Mouse (Mus musculus) liver, embryonic 11.5 days (tissue): ENCODE data around the gene Exosc7. TPM values are rescaled to one million over a fixed set of nuclear protein-coding genes. Genes with fewer than 3 reads are reported as not detected.

Experiments
- ATAC-seq: fragments of 200-750 bp; cut with Nextera tagmentation; replicated peaks from 2 replicates; pipeline ENCODE4 v1.8.0; 2017; ENCODE audit warnings: moderate number of reproducible peaks, mild to moderate bottlenecking, moderate TSS enrichment, moderate library complexity; ENCODE audit not compliant: low FRiP score
- DNase-seq: peaks from one replicate; pipeline ENCODE4 v3.0.0-alpha.2; 2017; ENCODE audit warnings: low spot score
- H3K27ac ChIP-seq: fragments of 300-500 bp; sonication (generic); 2 replicates; pipeline ENCODE4 v1.5.1; 2014; ENCODE audit warnings: mild to moderate bottlenecking, low read depth, low read length, control low read depth
- H3K27me3 ChIP-seq: fragments of 300-500 bp; sonication (generic); replicated peaks from 2 replicates; pipeline ENCODE4 v1.6.1; 2014; ENCODE audit warnings: low read length, mixed read lengths; ENCODE audit not compliant: control insufficient read depth, insufficient read depth
- H3K36me3 ChIP-seq: fragments of 300-500 bp; sonication (generic); 2 replicates; pipeline ENCODE4 v1.6.1; 2014; ENCODE audit warnings: mild to moderate bottlenecking, low read length, moderate library complexity, mixed read lengths; ENCODE audit not compliant: control insufficient read depth, insufficient read depth
- H3K4me1 ChIP-seq: fragments of 300-500 bp; sonication (generic); replicated peaks from 2 replicates; pipeline ENCODE4 v1.6.1; 2014; ENCODE audit warnings: low read length, mixed read lengths; ENCODE audit not compliant: control insufficient read depth, insufficient read depth
- H3K4me2 ChIP-seq: fragments of 300-500 bp; sonication (generic); 2 replicates; pipeline ENCODE4 v1.6.1; 2014; ENCODE audit warnings: mild to moderate bottlenecking, control low read depth, moderate library complexity
- H3K4me3 ChIP-seq: fragments of 300-500 bp; sonication (generic); 2 replicates; pipeline ENCODE4 v1.5.1; 2014; ENCODE audit warnings: low read depth, low read length, control low read depth
- H3K9ac ChIP-seq: fragments of 300-500 bp; sonication (generic); 2 replicates; pipeline ENCODE4 v1.6.1; 2014; ENCODE audit warnings: low read depth, low read length, control low read depth
- H3K9me3 ChIP-seq: fragments of 300-500 bp; sonication (generic); 2 replicates; pipeline ENCODE4 v1.6.1; 2016; ENCODE audit warnings: low read length, inconsistent platforms, mixed read lengths; ENCODE audit not compliant: control insufficient read depth
- WGBS: fragments of 180-500 bp; shearing (Covaris S2); extraction: QIAGEN DNeasy Blood & Tissue Kit; methylation state at CpG from one replicate; pipeline ENCODE4 v1.1.7; 2014; 5-methylcytosine and 5-hydroxymethylcytosine counted together
- polyA plus RNA-seq: library from polyadenylated mRNA; unstranded; fragments of >200 nt; fragmentation: Nextera tagmentation; extraction: Ambion mirVana; gene quantifications from 2 replicates; pipeline ENCODE4 v1.2.1, GENCODE M21; 2014

Exosc7 gene
- polyA plus RNA-seq, 1 experiment from 2014 or later = 191 TPM

DNA sequence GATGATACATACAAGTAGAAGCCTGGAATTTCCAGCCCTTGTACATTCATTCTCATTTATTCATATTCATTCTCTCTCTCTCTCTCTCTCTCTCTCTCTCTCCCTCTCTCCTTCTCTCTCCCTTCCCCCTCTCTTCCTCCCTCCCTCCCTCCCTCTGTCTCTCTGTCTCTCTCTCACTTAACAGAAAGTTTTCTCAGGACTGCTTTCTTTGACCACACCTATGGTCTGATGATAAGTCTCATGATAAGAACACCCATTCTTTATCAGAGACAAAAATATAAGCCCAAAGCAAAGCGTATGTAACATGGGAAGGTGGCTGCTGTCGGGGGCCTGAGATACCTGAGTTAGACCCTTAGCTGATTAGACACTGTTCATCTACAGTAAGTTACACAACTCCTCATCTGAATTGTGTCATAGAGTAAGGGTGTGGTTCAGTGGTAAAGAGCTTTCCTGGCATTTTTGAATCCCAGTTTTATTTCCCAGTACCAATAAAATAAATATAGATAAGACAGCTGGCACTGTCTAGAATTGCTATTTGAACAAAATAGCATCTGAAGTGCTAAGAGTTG, 11.5 kb downstream of the Exosc7 start:
- H3K36me3 ChIP-seq = peaks cover 40% of the 10 kb centered on the region
- no peak overlapping the region for H3K4me3 ChIP-seq
- DNase-seq (no peak), ATAC-seq (peak; percentile 67)
- peaks cover 13% of the 10 kb centered on the region for H3K4me1 ChIP-seq
- H3K27me3 ChIP-seq = no peaks in the 10 kb centered on the region
- no peaks in the 10 kb centered on the region for H3K9me3 ChIP-seq
- no peak overlapping the region for H3K9ac ChIP-seq
- peak overlapping the region; percentile 45; the same call in 1 of the 2 replicates for H3K27ac ChIP-seq
- peak overlapping the region; percentile 31 for H3K4me2 ChIP-seq
- WGBS = 59% methylated on average over 2 of the region's 2 CpGs

DNA sequence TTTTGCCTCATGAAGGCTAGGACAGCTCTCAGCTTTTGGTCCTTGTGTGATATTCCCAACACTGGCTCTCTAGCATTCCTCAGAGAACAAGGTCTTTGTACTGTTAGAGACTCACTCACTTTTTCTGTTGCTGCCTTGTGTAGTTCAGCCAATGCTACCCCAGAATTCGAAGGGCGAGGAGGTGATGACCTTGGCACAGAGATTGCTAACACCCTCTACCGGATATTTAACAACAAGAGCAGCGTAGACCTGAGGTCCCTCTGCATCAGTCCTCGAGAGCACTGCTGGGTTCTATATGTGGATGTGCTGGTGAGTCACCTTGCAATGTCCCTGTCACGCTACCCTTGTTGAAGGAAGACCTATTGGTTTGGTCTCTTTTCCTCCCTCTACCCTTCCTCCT, 14.6 kb downstream of the Exosc7 start:
- Histone ChIP-seq H3K4me2 (no peak overlapping the region), H3K27ac (no peak overlapping the region), H3K9me3 (no peaks in the 10 kb centered on the region), H3K4me3 (no peak overlapping the region), H3K36me3 (peaks cover 50% of the 10 kb centered on the region), H3K4me1 (peaks cover 13% of the 10 kb centered on the region), H3K9ac (no peak overlapping the region), H3K27me3 (no peaks in the 10 kb centered on the region)
- no peak for ATAC-seq
- DNase-seq = no peak
- WGBS = 95% methylated on average over 6 of the region's 6 CpGs

DNA sequence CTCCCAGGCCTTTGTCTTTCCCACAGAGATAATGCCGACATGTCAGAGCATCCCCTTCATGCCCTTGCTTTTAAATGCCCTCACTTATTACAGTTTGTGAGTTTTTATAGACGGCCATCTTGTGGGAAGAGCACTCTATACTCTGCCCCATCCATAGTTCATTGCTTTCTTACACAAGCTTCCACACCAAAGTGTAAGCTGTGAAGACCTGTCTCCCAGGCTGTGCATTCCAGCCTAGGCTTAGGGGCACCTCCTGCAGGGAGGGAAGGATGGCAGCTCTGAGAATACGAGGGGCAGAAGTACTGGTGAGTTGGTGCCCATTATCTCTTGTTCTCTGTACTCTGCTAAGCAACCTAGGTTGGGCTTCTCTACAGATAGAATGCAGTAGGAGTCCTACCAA, 20.0 kb downstream of the Exosc7 start:
- WGBS = 85% methylated on average over 3 of the region's 3 CpGs
- Histone ChIP-seq H3K4me1 (no peaks in the 10 kb centered on the region), H3K36me3 (peaks cover 54% of the 10 kb centered on the region), H3K9ac (no peak overlapping the region), H3K4me2 (no peak overlapping the region), H3K4me3 (no peak overlapping the region), H3K27me3 (no peaks in the 10 kb centered on the region), H3K27ac (no peak overlapping the region), H3K9me3 (no peaks in the 10 kb centered on the region)
- ATAC-seq = no peak
- no peak for DNase-seq

DNA sequence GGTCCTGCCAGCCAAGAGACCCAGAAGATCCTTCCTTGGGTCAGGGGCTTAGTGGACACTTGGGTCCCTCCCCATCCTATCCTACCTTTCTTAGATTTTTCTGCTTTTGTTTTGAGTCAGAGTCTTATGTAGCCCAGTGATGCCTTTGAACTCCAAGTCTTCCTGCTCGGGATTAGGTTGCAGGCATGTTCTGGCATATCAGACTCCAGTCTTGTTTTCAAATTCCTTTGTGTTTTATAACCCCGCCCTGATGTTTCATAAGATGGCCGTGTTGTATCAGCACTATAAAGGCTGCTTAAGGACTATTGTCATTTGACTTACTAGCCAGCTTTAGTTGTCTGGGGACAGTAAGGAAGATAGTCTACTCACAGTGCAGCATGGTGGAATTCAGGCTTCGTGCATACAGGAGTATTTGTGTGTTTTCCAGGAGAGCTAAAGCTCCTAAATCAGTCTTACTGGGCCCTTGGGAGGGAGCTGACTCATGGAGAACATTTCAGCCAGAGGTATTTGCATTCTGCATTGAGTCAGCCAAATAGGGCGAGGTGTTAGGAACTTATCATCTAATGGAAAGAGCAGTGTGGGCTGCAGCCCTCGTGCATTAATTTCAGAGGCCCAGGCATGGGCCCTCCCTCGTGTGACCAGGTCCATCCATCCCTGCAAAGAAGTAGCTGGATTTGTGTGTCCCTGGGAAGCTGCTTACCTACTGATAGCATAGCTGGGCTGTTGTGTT, 24.1 kb downstream of the Exosc7 start:
- ATAC-seq = no peak

DNA sequence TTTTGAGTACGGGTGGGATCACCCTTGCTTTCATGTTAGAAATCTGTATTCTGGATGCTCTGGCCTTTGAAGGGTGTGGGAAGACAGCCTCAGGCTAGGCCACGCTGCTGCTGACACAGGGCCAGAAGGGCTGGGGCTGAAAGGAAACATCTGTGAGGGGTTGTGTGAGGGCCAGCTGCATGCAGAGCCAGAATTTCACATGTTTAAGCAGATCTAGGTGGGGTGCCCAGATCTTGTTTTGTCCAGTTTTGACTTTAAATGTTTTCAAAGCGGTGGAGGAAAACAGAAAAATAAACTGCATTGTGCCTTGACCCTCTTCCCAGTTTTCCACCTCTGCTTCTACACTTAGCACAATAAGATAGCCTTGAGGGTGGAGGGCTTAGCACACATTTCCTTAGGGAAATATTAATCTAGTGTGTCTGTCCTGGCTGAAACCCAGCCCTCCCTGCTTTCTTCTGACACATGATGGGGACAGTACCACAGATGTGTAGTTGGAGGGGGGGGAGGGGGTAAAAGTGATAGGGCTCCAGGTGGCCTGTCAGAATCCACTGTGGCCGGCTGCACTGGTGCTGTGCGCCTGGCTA, 26.0 kb downstream of the Exosc7 start:
- Histone ChIP-seq H3K4me2 (no peak overlapping the region), H3K27ac (no peak overlapping the region), H3K36me3 (peaks cover 36% of the 10 kb centered on the region), H3K9ac (no peak overlapping the region), H3K4me1 (no peaks in the 10 kb centered on the region), H3K27me3 (no peaks in the 10 kb centered on the region), H3K4me3 (no peak overlapping the region), H3K9me3 (peaks cover 8% of the 10 kb centered on the region)
- ATAC-seq (no peak), DNase-seq (no peak)
- 85% methylated on average over 5 of the region's 5 CpGs for WGBS

More for the DNA sequence above, 24.1 kb downstream of the Exosc7 start:
- no peak overlapping the region for H3K9ac ChIP-seq
- H3K4me1 ChIP-seq = no peaks in the 10 kb centered on the region
- no peak overlapping the region for H3K4me3 ChIP-seq
- DNase-seq = no peak
- H3K9me3 ChIP-seq = no peaks in the 10 kb centered on the region
- no peak overlapping the region for H3K27ac ChIP-seq
- peaks cover 40% of the 10 kb centered on the region for H3K36me3 ChIP-seq
- H3K4me2 ChIP-seq = no peak overlapping the region
- 86% methylated on average over 7 of the region's 7 CpGs for WGBS
- no peaks in the 10 kb centered on the region for H3K27me3 ChIP-seq

- peaks cover 8% of the 10 kb centered on the region for H3K9me3 ChIP-seq
- no peak overlapping the region for H3K4me3 ChIP-seq
- no peak overlapping the region for H3K4me2 ChIP-seq
- DNase-seq (no peak), ATAC-seq (no peak)
- H3K27me3 ChIP-seq = no peaks in the 10 kb centered on the region
- H3K27ac ChIP-seq = no peak overlapping the region
- H3K36me3 ChIP-seq = peaks cover 36% of the 10 kb centered on the region
- no peaks in the 10 kb centered on the region for H3K4me1 ChIP-seq
- no peak overlapping the region for H3K9ac ChIP-seq
- WGBS = 84% methylated on average over 4 of the region's 4 CpGs
Measured at GRCm38 (mm10) chr9:123139887-123140614, 27.0 kb downstream of the Exosc7 start.

GRCm38 (mm10) chr9:123148430-123148829, 35.4 kb downstream of the Exosc7 start:
- WGBS = 85% methylated on average over 5 of the region's 5 CpGs
- Histone ChIP-seq H3K36me3 (peaks cover 7% of the 10 kb centered on the region; the same call in 1 of the 2 replicates), H3K4me1 (no peaks in the 10 kb centered on the region), H3K9me3 (peaks cover 5% of the 10 kb centered on the region), H3K9ac (no peak overlapping the region), H3K4me3 (no peak overlapping the region), H3K27ac (no peak overlapping the region), H3K4me2 (no peak overlapping the region), H3K27me3 (no peaks in the 10 kb centered on the region)
- DNase-seq (no peak), ATAC-seq (no peak)

- no peaks in the 10 kb centered on the region for H3K27me3 ChIP-seq
- H3K36me3 ChIP-seq = no peaks in the 10 kb centered on the region
- no peak within 1 kb of the TSS for H3K4me3 ChIP-seq
- no peak for DNase-seq
- H3K9ac ChIP-seq = no peak within 1 kb of the TSS
- ATAC-seq = no peak
- 79% methylated on average over 5 of the region's 5 CpGs for WGBS
- no peak within 1 kb of the TSS for H3K4me2 ChIP-seq
- no peak within 1 kb of the TSS for H3K27ac ChIP-seq
- H3K9me3 ChIP-seq = no peaks in the 10 kb centered on the region; the same call in 1 of the 2 replicates
- H3K4me1 ChIP-seq = no peaks in the 10 kb centered on the region
Measured at GRCm38 (mm10) chr9:123150241-123151020, 37.4 kb downstream of the Exosc7 start, which contains the start of gene Clec3b. TSS of gene Clec3b (plus strand) at chr9:123150946.
